Mouse (Mus musculus) ovary, postnatal 36 days (tissue): ENCODE results near the gene Pheta1.

ENCODE experiments used
- DNase-seq: peaks from one replicate; pipeline ENCODE4 v3.0.0; 2022; ENCODE audit warnings: low spot score, mixed read lengths

Gene Pheta1

GRCm38 (mm10) chr5:121825606-121826005, 23.2 kb upstream of the Pheta1 start:
- DNase-seq = no peak

DNA sequence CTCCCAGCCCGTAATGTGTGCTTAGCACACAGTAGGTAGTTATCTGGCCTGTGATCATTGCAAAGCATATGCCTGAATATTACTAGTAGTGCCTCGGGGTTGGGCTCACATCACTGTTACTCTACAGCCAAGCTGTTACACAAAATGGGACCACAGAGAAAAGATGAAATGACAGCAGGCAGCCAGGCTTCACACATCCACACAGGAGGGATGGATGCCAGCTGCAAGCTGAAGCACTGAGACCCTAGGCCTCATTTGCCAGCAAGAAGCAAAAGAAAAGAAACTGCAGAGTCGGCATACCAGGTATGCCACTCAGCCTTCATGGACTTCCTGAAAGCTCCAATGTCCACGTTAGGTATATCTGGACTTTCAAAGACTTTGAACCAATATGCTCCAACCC, 20.9 kb upstream of the Pheta1 start:
- no peak for DNase-seq

- no peak for DNase-seq
Observed at GRCm38 (mm10) chr5:121828491-121829432, 20.0 kb upstream of the Pheta1 start.

DNA sequence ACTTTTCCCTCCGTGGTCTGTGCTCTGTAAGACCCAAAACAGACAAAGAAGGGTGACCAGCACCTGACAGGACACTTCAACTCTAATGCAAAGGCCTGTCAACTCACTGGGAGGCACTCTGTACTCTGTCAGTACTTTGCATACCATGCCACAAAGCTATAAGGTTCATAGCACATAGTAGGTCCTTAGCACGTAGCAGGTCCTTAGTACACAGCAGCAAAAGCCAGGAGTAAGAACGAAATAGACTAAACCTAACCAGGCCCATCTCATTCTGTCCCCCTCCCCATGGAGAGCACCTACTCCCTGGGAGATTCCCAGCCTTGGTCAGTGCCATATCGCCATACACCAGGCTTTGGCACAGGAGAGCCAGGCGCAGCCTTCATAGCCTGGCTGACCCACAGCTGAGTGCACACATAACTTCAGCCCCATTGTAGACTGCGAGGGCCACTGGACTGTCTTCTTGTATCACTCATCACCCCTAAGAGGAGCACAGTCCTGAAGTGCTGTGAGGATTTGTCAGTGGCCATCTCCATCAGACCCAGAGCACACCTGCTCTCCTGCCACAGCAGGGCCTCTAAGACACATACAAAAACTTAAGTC, 17.7 kb upstream of the Pheta1 start:
- no peak for DNase-seq

GRCm38 (mm10) chr5:121832376-121833155, 16.2 kb upstream of the Pheta1 start:
- DNase-seq = no peak

GRCm38 (mm10) chr5:121833159-121833558, 15.6 kb upstream of the Pheta1 start:
- no peak for DNase-seq

DNA sequence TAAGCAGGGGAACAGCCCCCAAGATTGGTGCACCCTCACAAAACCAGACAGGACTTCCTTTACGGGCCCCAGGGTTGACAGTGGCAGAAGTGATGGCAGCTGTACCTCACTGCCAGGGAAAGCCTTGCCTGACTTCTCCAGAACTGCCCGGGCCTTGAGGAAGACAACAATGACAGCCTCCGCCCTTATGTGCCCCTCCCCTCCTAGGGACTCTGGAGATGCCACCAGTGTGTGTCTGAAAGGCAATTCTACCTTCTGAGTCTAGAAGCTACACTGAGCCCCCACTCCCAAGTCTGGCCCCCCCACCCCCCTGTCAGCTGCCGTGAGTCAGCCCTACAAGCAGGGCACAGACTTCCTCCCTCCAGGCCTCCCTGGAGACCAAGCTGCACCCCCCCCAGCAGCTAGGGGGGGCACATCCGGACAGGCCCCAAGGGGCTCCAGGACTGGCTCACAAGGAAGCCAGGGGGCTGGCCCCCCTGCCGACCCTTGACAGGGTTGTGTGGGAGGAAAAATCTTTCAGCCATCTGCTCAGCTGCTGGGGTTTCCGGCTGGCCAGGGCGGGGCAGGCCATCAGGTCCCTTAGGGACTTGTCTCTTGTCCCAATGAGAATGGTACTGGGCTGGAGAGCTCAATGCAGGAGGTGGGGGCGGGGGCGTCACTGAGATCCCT, 15.1 kb upstream of the Pheta1 start:
- DNase-seq = no peak

DNA sequence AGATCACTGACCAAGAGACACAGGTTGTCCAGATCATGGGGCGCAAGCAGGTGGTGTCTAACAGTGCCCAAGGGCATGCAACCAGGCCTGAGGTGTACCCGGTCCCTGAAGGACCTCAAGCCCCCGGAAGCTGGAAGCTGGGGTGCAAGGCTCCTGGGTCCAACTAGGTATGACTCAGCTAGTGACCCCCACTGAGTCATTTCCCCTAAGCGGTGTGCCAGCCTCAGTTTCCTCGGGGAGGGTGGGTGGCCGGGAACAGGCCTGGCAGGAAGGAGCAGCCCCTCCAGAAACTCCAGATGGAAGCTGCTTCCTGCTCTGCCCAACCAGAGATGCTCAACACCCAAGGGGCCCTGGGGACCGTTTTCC, 14.6 kb upstream of the Pheta1 start:
- no peak for DNase-seq

DNA sequence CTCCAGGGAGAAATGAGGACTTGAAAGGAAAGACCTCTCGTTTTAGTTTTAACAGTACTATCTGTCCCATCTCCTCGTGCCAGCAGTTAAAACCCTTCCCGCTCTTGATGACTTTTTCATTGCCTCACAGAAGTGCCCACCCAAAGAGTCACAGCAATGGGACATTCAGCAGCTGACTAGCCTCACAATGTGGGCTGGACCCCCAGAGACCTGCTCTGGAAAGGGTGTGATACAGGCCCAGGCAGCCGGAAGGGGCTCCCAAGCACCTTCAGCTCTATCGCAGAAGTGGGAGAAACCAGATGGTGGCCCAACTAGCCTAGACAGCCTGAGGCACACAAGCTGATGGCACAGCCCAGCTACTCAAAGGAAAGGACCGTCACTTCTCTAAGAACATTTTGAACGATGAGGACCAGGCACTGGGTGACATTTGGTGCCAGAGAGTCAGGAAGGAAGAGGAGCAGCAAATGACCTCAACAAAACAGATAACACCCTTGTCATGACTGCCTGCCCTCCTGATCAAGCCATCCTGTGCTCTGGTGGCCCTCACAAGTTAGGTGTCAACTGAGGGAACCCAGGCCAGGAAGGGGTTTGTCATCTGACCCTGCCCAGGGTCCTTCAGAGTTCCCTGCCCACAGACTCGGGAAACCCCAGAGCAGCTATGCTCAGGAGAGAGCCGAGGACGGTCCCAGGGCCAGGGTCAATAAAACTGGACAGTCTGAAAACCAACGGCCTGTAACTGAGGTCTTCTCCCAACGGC, 13.6 kb upstream of the Pheta1 start:
- no peak for DNase-seq

DNA sequence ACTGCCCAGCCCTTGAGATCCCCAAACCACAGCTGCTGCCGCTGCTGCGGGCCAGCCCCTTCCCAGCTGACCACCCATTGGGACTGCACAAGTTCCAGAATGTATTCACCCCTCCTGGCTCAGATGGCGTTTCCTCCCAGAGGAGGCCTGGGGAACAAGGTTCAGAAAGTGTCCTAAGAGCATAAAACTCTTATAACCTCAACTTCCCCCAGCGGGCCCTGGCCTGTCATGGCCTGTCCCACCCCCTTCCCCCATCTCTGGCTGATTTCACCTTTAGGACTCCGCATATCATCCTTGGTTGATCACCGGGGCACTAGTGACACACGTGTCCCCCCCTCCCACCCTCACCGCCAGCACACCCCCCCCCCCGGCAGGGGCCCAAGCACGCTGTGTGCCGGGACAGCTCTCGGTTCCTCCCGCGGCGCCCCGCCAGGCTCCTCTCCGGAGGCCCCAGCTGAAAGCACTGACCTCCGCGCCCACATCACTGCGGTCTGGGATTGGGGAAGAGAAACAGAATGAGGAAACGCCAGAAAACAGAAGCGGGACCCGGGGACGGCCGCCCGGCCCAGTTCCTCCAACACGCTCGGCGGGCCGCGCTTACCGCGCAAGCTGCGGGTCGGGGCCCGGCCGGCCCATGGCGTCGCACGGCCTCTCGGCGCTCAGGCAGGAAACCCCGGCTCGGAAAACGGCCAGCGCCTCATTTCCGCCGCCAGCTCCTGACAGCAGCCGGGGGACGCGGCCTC, 12.7 kb upstream of the Pheta1 start:
- no peak for DNase-seq

- peak; percentile 91 for DNase-seq
Observed at GRCm38 (mm10) chr5:121836692-121837415, 11.9 kb upstream of the Pheta1 start.

GRCm38 (mm10) chr5:121837441-121838340, 11.1 kb upstream of the Pheta1 start, which contains the start of gene Sh2b3:
Gene Sh2b3, minus strand, starts transcription at chr5:121837646.
- no peak for DNase-seq

GRCm38 (mm10) chr5:121838341-121839127, 10.2 kb upstream of the Pheta1 start:
- no peak for DNase-seq

DNA sequence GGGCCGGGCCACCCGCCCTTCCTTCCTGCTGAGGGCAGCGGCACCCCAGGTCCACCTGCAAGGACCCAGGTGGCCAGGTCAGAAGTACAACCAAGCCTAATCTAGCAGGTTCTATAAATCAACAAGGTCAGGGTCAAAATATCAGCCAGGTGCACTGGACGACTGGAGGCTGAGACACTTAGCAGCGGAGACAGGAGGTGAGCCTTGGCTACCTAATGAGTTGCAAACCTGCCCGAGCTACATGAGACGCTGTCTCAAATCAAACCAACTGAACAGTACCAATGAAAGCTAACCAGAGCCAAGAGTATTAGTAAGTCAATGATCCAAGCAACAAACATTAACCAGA, 9.7 kb upstream of the Pheta1 start:
- DNase-seq = no peak

- DNase-seq = no peak
Observed at GRCm38 (mm10) chr5:121841516-121841915, 7.3 kb upstream of the Pheta1 start.

DNA sequence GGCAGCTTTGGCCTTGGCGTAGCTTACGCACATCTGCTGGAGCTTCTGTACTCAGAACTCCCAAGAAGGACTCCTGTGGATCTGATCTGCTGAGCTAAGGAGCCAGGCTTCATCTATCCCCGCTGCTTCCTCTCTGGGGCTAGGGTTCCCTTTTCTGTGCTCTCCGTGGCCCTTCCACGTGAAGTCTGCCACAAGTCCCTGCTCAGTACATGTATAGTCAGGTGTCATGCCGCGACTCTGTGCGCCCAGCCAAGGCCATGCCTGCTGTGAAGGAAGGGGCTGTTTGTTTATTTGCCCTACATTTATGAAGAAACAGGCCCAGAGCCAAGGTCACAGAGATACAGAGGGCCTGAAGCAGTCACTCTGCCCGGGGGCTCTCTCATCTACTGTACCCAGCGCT, 6.8 kb upstream of the Pheta1 start:
- DNase-seq = no peak

- DNase-seq = peak; percentile 86
Observed at GRCm38 (mm10) chr5:121842665-121843118, 6.1 kb upstream of the Pheta1 start.
